Mouse (Mus musculus) small intestine, adult 2 months (tissue): ENCODE results near the gene Gps1. TPM values are rescaled to one million over a fixed set of nuclear protein-coding genes. Genes with fewer than 3 reads are reported as not detected.

Experiments used
- H3K27ac ChIP-seq: fragments of 200-500 bp; 2 replicates; pipeline ENCODE4 v1.5.1; 2012; ENCODE audit warnings: low read depth, low read length, control low read depth, inconsistent platforms; ENCODE audit not compliant: insufficient read depth
- H3K27me3 ChIP-seq: fragments of 200-500 bp; 2 replicates; pipeline ENCODE4 v1.6.1; 2012; ENCODE audit warnings: mild to moderate bottlenecking, moderate library complexity, low read length, inconsistent platforms; ENCODE audit not compliant: control insufficient read depth, insufficient read depth
- H3K36me3 ChIP-seq: fragments of 200-500 bp; 2 replicates; pipeline ENCODE4 v1.6.1; 2012; ENCODE audit warnings: mild to moderate bottlenecking, low read length, control low read depth, inconsistent platforms; ENCODE audit not compliant: control insufficient read depth, insufficient read depth
- H3K4me1 ChIP-seq: fragments of 200-500 bp; 2 replicates; pipeline ENCODE4 v1.6.1; 2012; ENCODE audit warnings: low read length, inconsistent platforms, mixed read lengths; ENCODE audit not compliant: control insufficient read depth, insufficient read depth, insufficient read length
- H3K4me3 ChIP-seq: fragments of 200-500 bp; 2 replicates; pipeline ENCODE4 v1.5.1; 2012; ENCODE audit warnings: low read depth, mild to moderate bottlenecking, control low read depth, inconsistent platforms, low read length, moderate library complexity
- CTCF ChIP-seq: fragments of 200-500 bp; IDR thresholded peaks from 2 replicates; pipeline ENCODE4 v1.5.1; 2012; ENCODE audit warnings: low read depth, mild to moderate bottlenecking, control low read depth, inconsistent platforms, low read length, moderate library complexity, mixed read lengths; ENCODE audit not compliant: insufficient replicate concordance, insufficient read length; ENCODE audit errors: extremely low read depth
- POLR2A ChIP-seq: fragments of 200-500 bp; IDR thresholded peaks from 2 replicates; pipeline ENCODE4 v1.6.1; 2012; ENCODE audit warnings: low read depth, mild to moderate bottlenecking, control low read depth, inconsistent platforms, low read length, moderate library complexity
- WGBS: fragments of 180-500 bp; shearing (Covaris S2); methylation state at CpG from one replicate; pipeline ENCODE4 v1.1.7; 2018; 5-methylcytosine and 5-hydroxymethylcytosine counted together
- polyA plus RNA-seq: library from polyadenylated mRNA; depleted of rRNA; stranded (reverse); fragments of >200 nt; gene quantifications from 2 replicates; pipeline ENCODE4 v1.2.3, GENCODE M21; 2012

The Gps1 gene
- polyA plus RNA-seq, 1 experiment = 86.4 TPM

- peaks cover 71% of the 10 kb centered on the region for H3K36me3 ChIP-seq
- no peak overlapping the region for H3K27ac ChIP-seq
Observed at GRCm38 (mm10) chr11:120818251-120818650, 34.2 kb downstream of the Gps1 start.

GRCm38 (mm10) chr11:120819556-120819955 lies 35.5 kb downstream of the Gps1 start:
- no peak overlapping the region for H3K4me3 ChIP-seq
- peaks cover 14% of the 10 kb centered on the region for H3K4me1 ChIP-seq
- 94% methylated on average over 6 of the region's 6 CpGs for WGBS
- no peak for TF ChIP-seq POLR2A
- TF ChIP-seq CTCF = no peak
- no peak overlapping the region for H3K27ac ChIP-seq
- peaks cover 58% of the 10 kb centered on the region for H3K36me3 ChIP-seq
- no peaks in the 10 kb centered on the region for H3K27me3 ChIP-seq

More at GRCm38 (mm10) chr11:120818251-120818650, 34.2 kb downstream of the Gps1 start:
- Histone ChIP-seq H3K4me1 (peaks cover 14% of the 10 kb centered on the region), H3K4me3 (no peak overlapping the region), H3K27me3 (no peaks in the 10 kb centered on the region)
- WGBS = 95% methylated on average over 13 of the region's 13 CpGs
- TF ChIP-seq CTCF (no peak), POLR2A (no peak)

- WGBS = 92% methylated on average over 14 of the region's 14 CpGs
- TF ChIP-seq POLR2A (no peak), CTCF (no peak)
- H3K36me3 ChIP-seq = peaks cover 48% of the 10 kb centered on the region
- H3K27ac ChIP-seq = no peak overlapping the region
- H3K27me3 ChIP-seq = no peaks in the 10 kb centered on the region
- no peak overlapping the region for H3K4me3 ChIP-seq
- peaks cover 14% of the 10 kb centered on the region for H3K4me1 ChIP-seq
Observed at GRCm38 (mm10) chr11:120820546-120820945, 36.5 kb downstream of the Gps1 start.

GRCm38 (mm10) chr11:120821076-120821922 lies 37.2 kb downstream of the Gps1 start:
- peaks cover 41% of the 10 kb centered on the region for H3K36me3 ChIP-seq
- no peak overlapping the region for H3K27ac ChIP-seq
- TF ChIP-seq CTCF (no peak), POLR2A (no peak)
- peaks cover 14% of the 10 kb centered on the region for H3K4me1 ChIP-seq
- no peaks in the 10 kb centered on the region for H3K27me3 ChIP-seq
- 64% methylated on average over 14 of the region's 14 CpGs for WGBS
- H3K4me3 ChIP-seq = no peak overlapping the region

- H3K27ac ChIP-seq = no peak overlapping the region
- TF ChIP-seq POLR2A (no peak), CTCF (no peak)
- 36% methylated on average over 4 of the region's 4 CpGs for WGBS
Observed at GRCm38 (mm10) chr11:120822321-120822720, 38.2 kb downstream of the Gps1 start.

GRCm38 (mm10) chr11:120822831-120823550 lies 38.9 kb downstream of the Gps1 start:
- H3K27me3 ChIP-seq = no peaks in the 10 kb centered on the region
- peak overlapping the region; percentile 59; the same call in 1 of the 2 replicates for H3K27ac ChIP-seq
- WGBS = under 1% methylated on average over 14 of the region's 14 CpGs
- peaks cover 25% of the 10 kb centered on the region for H3K36me3 ChIP-seq
- peaks cover 14% of the 10 kb centered on the region for H3K4me1 ChIP-seq
- TF ChIP-seq CTCF (no peak), POLR2A (no peak)
- peak overlapping the region; percentile 84 for H3K4me3 ChIP-seq

More at GRCm38 (mm10) chr11:120822321-120822720, 38.2 kb downstream of the Gps1 start:
- peaks cover 14% of the 10 kb centered on the region for H3K4me1 ChIP-seq
- peaks cover 32% of the 10 kb centered on the region for H3K36me3 ChIP-seq
- H3K4me3 ChIP-seq = peak overlapping the region; percentile 84
- H3K27me3 ChIP-seq = no peaks in the 10 kb centered on the region

GRCm38 (mm10) chr11:120823551-120823947 lies 39.5 kb downstream of the Gps1 start:
- Histone ChIP-seq H3K4me1 (peaks cover 14% of the 10 kb centered on the region), H3K36me3 (peaks cover 20% of the 10 kb centered on the region), H3K4me3 (peak overlapping the region; percentile 84), H3K27me3 (no peaks in the 10 kb centered on the region), H3K27ac (peak overlapping the region; percentile 59)
- TF ChIP-seq POLR2A (no peak), CTCF (no peak)
- under 1% methylated on average over 40 of the region's 40 CpGs for WGBS
